Mouse (Mus musculus): ENCODE measurements at regions not wholly inside any gene's neighbourhood (a gene's known extent, or its start where the extent isn't known, plus 50 kb on each side); places are given as distances from the start of the nearest gene placed in this dataset.
A peak's percentile ranks its signal among the peaks of the same experiment; 100 is the strongest.

GRCm38 (mm10) chr5:111543721-111544495, 126.7 kb downstream of the Mn1 start:
- no peak for DNase-seq (ENCODE audit: low spot score)

GRCm38 (mm10) chr5:111553471-111554382, 136.6 kb downstream of the Mn1 start:
- DNase-seq (ENCODE audit: low spot score): no peak

- DNase-seq (ENCODE audit: low spot score): peak; percentile 86
Measured at GRCm38 (mm10) chr5:111554551-111555311, 137.6 kb downstream of the Mn1 start.

- peak; percentile 64 for DNase-seq (ENCODE audit: low spot score)
Measured at GRCm38 (mm10) chr5:111555312-111555957, 138.3 kb downstream of the Mn1 start.

GRCm38 (mm10) chr5:111555981-111556380, 138.8 kb downstream of the Mn1 start:
- DNase-seq (ENCODE audit: low spot score): peak; percentile 68

GRCm38 (mm10) chr5:111560432-111560831, 143.3 kb downstream of the Mn1 start:
- DNase-seq (ENCODE audit: low spot score): no peak

GRCm38 (mm10) chr5:111561301-111561700, 144.1 kb downstream of the Mn1 start:
- DNase-seq (ENCODE audit: low spot score): no peak

- DNase-seq (ENCODE audit: low spot score): no peak
Measured at GRCm38 (mm10) chr5:111570826-111571225, 153.7 kb downstream of the Mn1 start.

- no peak for DNase-seq (ENCODE audit: low spot score)
Measured at GRCm38 (mm10) chr5:111573265-111573873, 156.2 kb downstream of the Mn1 start.

- no peak for DNase-seq (ENCODE audit: low spot score)
Measured at GRCm38 (mm10) chr5:111574219-111574840, 157.2 kb downstream of the Mn1 start.

GRCm38 (mm10) chr5:111575376-111575775, 158.2 kb downstream of the Mn1 start:
- DNase-seq (ENCODE audit: low spot score): no peak

GRCm38 (mm10) chr5:111577441-111577840, 156.3 kb upstream of the Gm26897 start:
- DNase-seq (ENCODE audit: low spot score): no peak

- DNase-seq (ENCODE audit: low spot score): no peak
Measured at GRCm38 (mm10) chr5:111578088-111578487, 155.6 kb upstream of the Gm26897 start.

GRCm38 (mm10) chr5:111578977-111579727, 154.6 kb upstream of the Gm26897 start:
- DNase-seq (ENCODE audit: low spot score): peak; percentile 69

- DNase-seq (ENCODE audit: low spot score): peak; percentile 98
Measured at GRCm38 (mm10) chr5:111580870-111581771, 152.6 kb upstream of the Gm26897 start.

- DNase-seq (ENCODE audit: low spot score): no peak
Measured at GRCm38 (mm10) chr5:111582004-111582403, 151.7 kb upstream of the Gm26897 start.

- peak; percentile 61 for DNase-seq (ENCODE audit: low spot score)
Measured at GRCm38 (mm10) chr5:111590619-111591081, 143.1 kb upstream of the Gm26897 start.

GRCm38 (mm10) chr5:111592807-111593206, 140.9 kb upstream of the Gm26897 start:
- DNase-seq (ENCODE audit: low spot score): no peak

- no peak for DNase-seq (ENCODE audit: low spot score)
Measured at GRCm38 (mm10) chr5:111594111-111594510, 139.6 kb upstream of the Gm26897 start.
